Mouse (Mus musculus) hematopoietic stem cell, adult 5-6 weeks (primary cell): ENCODE results near the gene D030056L22Rik. TPM values are rescaled to one million over a fixed set of nuclear protein-coding genes. Genes with fewer than 3 reads are reported as not detected.
A peak's percentile ranks its signal among the peaks of the same experiment; 100 is the strongest.

Experiments used
- ATAC-seq, 2 experiments: fragments of 125-278 bp in 1 of 2; replicated peaks in 1 of 2; 2 replicates each; pipeline ENCODE4 v1.8.0; 2016 to 2017; ENCODE audit warnings: inconsistent platforms in 2 of 2, mild to moderate bottlenecking in 2 of 2, moderate number of reproducible peaks in 2 of 2, low read depth in 1 of 2, moderate TSS enrichment in 1 of 2; ENCODE audit not compliant: low FRiP score in 2 of 2, poor library complexity in 2 of 2, severe bottlenecking in 2 of 2, insufficient read depth in 1 of 2, low TSS enrichment in 1 of 2
- total RNA-seq: library from RNA; stranded (forward); fragments of 172-1452, 232-1000 nt; gene quantifications from 2 replicates; pipeline ENCODE4 v1.2.3, GENCODE M21; 2017

The D030056L22Rik gene
- total RNA-seq, 1 experiment from 2014 or later, result 32.8 TPM

DNA sequence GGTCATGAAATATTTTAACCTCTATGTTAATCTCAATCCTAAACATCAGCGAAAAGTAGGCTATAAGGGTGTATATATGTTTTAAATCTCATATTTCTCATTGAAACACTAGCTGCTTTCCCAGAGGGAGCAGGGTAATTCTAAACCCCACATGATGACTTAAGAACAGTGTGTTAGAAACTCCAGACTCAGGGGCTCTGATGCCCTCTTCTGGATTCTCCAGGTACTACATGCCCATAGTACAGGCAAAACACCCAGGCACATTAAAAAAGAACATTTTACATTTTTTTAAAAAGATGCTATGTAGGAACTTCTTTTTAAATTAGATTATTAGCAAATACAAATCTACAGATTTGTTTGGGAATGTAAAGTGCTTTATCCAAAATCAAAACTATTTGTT is 3.4 kb downstream of the D030056L22Rik start:
- peak; percentile 34 to 52; a peak in 3 of 4 replicates for ATAC-seq

DNA sequence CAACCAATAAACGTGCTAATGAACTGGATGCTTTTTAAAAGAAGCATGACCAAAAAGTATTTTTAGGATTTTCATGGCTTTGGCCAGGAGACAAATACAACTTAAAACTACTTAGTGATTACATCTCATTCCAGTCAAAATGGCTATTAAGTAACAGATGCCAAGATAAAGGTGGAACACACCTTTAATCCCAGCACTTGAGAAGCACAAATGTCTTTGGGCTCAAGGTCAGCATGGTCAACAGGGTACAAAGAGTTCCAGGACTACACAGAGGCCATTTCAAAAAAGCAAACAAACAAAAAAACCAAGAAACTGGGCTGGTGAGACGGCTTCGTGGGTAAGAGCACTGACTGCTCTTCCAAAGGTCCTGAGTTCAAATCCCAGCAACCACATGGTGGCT is 7.3 kb downstream of the D030056L22Rik start:
- ATAC-seq, result no peak

DNA sequence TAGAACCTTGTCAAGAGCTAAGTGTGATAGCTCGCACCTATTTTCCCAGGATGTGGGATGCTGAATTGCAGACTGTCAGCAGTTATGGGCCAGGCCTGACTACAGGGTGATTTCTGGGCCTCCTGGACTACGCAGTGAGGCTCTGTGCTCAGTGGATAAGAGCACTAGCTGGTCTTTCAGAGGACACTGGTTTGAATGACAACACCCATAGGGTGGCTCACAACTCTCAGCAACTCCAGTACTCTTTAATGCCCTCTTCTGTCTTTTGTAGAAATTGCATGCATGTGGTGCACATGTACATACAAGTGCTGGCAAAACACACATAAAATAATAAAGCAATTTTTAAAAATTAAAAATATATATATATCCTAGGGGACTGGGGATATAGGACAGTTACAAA is 12.2 kb downstream of the D030056L22Rik start:
- ATAC-seq, result 0 out of 4 replicates have a peak, but pooled peaks of 1 of the 2 experiments have one; percentile 17

DNA sequence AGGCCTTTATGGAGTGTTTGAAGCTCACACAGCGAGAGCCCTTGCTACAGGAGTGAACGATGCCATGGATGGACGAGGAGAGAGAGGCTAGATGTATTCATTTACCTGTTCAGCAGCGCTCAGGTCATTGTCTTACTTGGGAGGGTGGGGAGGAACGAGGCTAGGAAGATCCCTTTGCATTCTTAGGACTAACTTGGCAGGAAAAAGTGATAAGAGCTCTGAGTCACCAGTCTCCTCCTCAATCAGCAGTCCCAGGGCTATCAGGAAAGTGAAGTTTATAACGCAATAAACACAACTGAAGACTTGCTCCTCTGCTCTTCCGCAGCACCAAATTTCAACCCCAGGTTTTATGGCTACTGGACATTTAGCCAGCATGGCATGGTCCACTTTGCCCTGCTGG is 17.3 kb downstream of the D030056L22Rik start:
- no peak for ATAC-seq

DNA sequence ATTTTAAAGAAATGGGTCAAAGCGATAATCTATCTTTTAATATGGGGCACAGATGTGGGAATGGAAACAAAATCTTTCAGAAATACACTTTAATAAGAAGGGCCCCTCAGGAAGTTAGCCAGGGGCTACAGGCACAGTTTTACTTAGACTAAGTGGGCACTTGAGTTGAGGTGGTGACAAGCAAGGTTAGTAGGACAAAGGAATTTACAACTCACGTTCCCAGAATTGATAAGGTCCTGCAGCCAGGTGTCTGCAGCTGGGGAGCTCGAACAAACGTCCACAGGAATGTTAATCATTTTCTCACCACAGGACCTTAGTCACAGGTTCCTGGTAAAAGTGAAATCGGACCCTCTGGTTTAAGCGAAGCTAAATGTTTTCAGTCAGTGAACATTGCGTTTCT is 18.1 kb downstream of the D030056L22Rik start:
- no peak for ATAC-seq

DNA sequence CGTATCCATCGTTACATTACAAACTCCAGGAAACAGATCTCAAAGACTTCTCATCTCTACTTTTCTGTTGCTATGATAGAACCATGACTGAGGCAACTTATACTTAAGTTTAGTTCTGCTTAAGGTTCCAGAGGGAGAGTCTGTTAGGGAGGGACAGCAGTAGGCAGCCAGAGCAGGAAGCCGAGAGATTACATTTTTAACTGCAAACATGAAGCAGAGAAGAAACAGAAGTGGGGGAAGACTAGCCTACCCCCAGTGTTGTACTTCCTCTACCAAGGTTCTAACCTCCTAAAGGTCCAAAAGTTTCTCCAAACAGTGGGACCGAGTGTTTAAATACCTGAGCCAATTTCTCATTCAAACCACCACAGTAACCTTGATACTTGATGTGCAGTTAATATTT is 22.9 kb downstream of the D030056L22Rik start:
- no peak for ATAC-seq

DNA sequence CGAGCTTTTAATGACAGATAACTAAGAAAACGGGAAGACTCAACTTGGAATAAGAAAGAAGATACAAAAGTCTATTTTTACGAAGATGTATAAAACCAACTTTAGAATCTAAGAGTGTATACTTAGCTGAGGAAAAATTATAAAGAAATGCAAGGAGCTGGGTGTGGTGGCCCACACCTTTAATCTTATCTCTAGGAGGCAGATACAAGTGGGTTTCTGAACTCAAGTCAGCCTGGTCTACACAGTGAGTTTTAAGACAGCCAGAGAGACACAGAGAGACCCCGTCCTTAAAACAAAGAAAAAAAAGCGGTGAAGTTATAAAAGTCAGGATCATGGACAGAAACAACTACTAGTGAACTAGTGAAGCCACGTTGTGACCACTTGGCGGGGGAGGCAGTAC is 26.2 kb downstream of the D030056L22Rik start:
- no peak for ATAC-seq

DNA sequence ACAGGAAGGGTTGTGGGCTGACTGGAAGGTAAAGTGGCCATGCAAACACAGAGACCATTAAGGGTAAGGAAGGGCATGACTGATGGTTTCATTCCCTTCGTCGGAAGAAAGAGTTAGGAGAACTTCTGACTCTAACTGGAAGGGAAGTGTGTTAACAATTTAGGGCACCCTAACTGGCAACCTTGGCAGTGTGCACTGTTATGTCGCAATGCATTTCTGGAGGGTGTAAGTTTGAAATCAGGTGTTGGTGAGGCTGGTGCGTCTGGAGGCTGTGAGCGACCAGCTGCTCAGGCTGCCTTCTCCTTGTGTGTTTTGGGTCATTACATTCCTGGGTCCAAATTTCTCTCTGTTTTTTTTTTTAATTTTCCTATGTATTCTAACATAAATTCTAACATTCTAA is 31.0 kb downstream of the D030056L22Rik start:
- no peak for ATAC-seq

DNA sequence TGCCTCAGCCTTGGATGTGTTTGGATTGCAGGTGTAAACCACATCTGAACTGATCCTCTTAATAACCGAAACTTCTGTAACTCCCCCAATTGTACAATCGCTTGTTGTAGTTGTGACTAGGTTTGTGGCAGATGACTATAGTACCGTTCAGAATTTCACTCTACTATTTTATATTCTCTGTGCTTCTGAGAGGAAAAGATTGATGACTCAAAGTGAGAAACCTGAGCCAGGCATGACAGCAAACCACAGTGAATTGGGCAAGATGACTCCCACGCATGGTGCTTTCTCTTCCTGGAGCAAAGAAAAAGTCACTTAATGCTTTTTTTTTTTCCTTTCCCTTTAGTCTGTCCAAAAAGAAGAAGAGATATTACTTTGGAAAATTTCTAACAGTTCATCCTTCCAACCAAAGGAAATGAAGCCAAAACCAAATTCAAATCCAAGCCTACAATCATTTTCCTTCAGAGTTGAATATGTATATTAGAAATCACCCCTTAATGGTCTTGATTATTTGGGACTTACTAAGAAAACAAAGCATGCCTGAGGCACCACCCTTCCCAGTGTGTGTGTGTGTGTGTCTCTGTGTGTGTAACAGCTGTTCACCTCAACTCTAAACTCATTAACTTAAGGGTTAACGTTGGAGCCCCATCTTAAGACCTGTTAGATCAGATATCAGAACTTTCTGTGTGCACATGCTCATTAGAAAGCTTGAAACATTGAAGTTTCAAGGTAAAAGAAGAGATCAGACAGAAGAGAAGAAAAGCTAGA is 33.8 kb downstream of the D030056L22Rik start:
- ATAC-seq, result no peak

DNA sequence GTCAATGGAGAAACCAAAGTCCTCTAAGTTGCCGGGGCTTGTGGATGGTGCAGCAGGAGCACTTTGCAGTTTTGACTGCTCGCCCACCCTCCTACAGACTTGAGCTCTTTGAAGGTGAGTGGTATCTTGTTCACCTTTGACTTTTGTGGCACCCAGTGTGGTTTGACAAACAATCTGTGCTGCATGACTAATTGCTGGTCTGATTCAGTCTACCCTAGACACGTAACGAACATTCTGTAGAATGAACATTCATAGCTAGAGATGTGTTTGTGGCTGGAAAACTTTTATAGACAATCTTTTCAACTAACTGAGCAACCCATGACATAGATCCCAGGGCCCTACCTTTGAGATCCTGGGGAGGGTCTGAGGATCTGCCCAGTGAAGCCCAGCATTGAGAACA is 34.4 kb downstream of the D030056L22Rik start:
- ATAC-seq, result no peak

DNA sequence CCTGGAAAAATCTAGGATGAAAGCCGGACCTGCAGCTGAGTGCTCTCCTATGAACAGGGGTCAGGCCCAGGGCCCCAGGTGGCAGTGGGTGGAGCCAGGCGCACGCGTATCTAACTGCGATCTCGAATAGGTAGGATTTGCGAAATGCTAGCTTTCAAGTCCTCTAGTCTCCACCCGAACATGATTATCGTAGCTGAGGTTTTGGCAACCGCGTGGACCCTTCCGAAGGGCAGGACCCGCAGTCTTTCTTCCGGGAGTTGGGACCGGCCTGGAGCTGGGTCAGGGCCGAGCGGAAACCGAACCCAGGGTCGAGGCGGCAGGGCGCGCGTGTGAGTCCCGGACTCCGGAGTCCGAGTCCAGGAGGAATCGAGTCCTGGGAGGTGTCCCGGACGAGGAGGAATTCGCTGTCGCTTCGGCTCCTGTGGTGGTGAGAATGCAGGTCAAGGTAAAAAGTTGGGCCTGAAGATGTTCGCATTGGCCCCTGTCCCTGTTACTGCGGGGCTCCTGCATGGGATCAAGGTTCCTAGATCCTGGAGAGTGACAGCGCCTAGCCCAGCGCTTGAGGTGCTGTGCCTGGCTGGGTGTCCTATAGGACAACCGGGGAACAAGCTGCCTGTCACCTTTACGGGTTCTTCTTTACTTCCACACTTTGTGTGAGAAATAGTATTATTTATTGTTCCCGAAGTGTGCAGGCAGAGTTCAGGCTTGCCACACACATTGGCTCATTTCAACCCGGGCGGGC is 36.8 kb downstream of the D030056L22Rik start, which contains the start of gene Trpm6:
Gene Trpm6 (plus strand): TSS at position 386 of the 742 bp plus-strand sequence.
- ATAC-seq, result peak; percentile 46 to 58; a peak in 3 of 4 replicates

DNA sequence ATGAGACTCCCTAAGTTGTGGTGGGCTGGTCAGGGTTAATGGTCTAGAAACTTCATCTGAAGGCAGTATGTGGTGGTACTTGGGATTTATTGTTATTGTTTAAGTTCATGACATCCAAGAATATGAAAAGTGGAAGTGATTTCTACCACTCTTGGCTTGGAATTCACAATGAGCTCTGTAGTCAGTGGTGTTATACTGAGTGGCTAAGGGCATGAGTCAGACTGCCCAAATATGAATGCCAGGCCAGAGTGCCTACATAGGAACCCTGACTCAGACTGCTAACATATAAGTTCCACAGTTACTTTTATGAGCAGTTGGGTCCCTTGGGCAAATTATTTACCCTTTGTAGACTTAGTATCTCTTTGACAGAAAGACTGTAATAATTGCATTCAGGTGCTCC is 44.2 kb downstream of the D030056L22Rik start:
- ATAC-seq, result no peak

DNA sequence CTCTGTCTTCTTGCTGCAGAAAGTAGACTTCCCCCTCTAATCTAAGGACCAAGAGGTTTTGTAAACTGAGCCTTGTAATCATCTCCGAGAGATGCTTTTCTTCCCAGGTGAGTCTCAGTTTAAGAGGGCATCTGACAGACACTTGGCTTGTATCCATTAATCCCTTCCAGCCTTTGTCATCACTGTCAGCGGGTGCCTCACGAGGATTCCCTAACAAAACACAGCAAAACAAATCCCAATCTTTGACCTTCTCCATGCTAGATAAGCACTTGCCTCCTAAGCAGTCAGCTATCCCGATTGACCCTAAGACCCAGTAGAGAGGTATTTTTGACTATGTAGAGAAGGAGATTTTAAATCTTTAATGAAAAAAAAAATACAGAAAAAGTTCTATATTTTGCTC is 44.7 kb downstream of the D030056L22Rik start:
- no peak for ATAC-seq

DNA sequence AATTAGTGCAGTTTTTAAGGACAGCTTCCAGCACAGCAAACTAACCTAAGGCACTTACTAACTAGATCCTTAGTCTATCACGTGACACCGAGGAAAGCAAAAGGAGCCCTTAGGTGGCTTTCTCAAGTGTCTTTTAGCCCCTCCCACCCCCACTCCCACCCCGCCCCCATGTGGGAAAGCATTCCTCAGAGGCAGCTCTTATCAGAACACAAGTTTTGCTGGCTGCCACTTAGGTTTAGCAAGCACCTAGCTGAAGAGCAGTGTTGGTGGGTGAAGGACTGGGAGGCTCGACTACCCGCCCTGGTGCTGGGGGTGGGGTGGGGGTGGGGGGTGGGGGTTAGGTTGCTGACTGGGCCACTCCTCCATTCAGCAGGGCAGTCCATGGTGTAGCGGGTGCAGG is 45.3 kb downstream of the D030056L22Rik start:
- no peak for ATAC-seq

DNA sequence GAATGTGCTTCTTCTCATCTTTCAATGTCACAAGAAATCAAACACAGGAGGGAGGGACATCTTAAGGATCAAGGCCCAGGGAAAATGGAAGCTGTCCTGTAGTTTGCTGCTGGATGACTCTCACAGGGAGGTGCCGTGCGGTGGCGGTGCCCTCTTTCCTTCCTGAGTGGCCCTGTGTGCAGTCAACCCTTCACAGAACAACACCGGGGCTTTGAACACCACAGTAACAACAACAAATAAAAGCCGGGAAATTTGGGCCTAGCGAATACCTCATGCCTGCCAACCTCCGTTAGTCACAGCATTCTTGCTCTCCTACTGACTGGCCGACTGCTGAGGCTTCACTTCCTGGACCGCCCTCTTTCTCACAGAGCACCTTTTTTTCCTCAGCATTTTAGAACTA is 45.9 kb downstream of the D030056L22Rik start:
- no peak for ATAC-seq

DNA sequence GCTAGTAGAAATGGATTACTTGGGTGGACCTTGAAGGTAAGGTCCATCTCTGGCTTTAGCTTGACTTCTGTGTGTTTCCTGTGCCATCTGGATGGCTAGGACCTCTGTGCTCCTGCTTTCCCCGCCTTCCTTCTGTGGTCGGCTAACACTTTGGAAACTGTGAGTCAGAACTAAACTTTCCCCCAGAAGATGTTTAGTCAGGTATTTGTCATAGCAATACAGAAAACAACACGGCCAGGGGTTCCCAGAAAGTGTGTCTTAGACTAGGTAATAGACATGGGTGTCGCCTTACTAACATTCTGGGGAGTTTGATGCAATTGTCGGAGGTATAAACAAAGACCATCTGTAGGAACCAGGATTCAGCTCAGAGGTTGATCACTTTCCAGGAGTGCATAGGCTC is 53.4 kb downstream of the D030056L22Rik start:
- no peak for ATAC-seq
